Mouse (Mus musculus): ENCODE data around the gene Tmcc2. TPM values are rescaled to one million over a fixed set of nuclear protein-coding genes. Genes with fewer than 3 reads are reported as not detected.

Tmcc2 gene
- polyA plus RNA-seq, 1 experiment from 2014 or later: 2.2 TPM

- TF ChIP-seq CTCF (IDR thresholded peaks at IDR 0.05; ENCODE audit: low read depth): no peak
- H3K9me3 ChIP-seq (ENCODE audit: control insufficient read depth): no peaks in the 10 kb centered on the region
- no peak overlapping the region for H3K4me3 ChIP-seq (ENCODE audit: low read depth, low read length)
- no peaks in the 10 kb centered on the region for H3K36me3 ChIP-seq (ENCODE audit: control insufficient read depth, insufficient read depth)
- 78% methylated on average over 4 of the region's 4 CpGs for WGBS
- ATAC-seq: no peak
- no peaks in the 10 kb centered on the region for H3K4me1 ChIP-seq (replicated peaks; ENCODE audit: control insufficient read depth, insufficient read depth, low read length)
- H3K9ac ChIP-seq (ENCODE audit: low read depth, low read length): no peak overlapping the region
- no peak overlapping the region for H3K4me2 ChIP-seq (replicated peaks; ENCODE audit: low read depth)
- no peak overlapping the region for H3K27ac ChIP-seq (ENCODE audit: low read depth, low read length)
- H3K27me3 ChIP-seq (replicated peaks; ENCODE audit: control insufficient read depth, insufficient read depth, low read length): peaks cover 6% of the 10 kb centered on the region; the same call in 1 of the 2 replicates
Measured at GRCm38 (mm10) chr1:132386266-132386665, 4.8 kb downstream of the Tmcc2 start.

GRCm38 (mm10) chr1:132385711-132386110, 5.4 kb downstream of the Tmcc2 start:
- no peak for TF ChIP-seq CTCF (IDR thresholded peaks at IDR 0.05; ENCODE audit: low read depth)
- Histone ChIP-seq H3K27me3 (replicated peaks; ENCODE audit: control insufficient read depth, insufficient read depth, low read length) (no peaks in the 10 kb centered on the region; the same call in 1 of the 2 replicates), H3K4me3 (ENCODE audit: low read depth, low read length) (no peak overlapping the region), H3K36me3 (ENCODE audit: control insufficient read depth, insufficient read depth) (no peaks in the 10 kb centered on the region), H3K9ac (ENCODE audit: low read depth, low read length) (no peak overlapping the region), H3K4me2 (replicated peaks; ENCODE audit: low read depth) (no peak overlapping the region), H3K4me1 (replicated peaks; ENCODE audit: control insufficient read depth, insufficient read depth, low read length) (no peaks in the 10 kb centered on the region), H3K9me3 (ENCODE audit: control insufficient read depth) (no peaks in the 10 kb centered on the region), H3K27ac (ENCODE audit: low read depth, low read length) (no peak overlapping the region)
- ATAC-seq: no peak
- WGBS: 55% methylated on average over 4 of the region's 4 CpGs

GRCm38 (mm10) chr1:132385266-132385665, 5.8 kb downstream of the Tmcc2 start:
- ATAC-seq: no peak
- Histone ChIP-seq H3K4me2 (replicated peaks; ENCODE audit: low read depth) (no peak overlapping the region), H3K36me3 (ENCODE audit: control insufficient read depth, insufficient read depth) (no peaks in the 10 kb centered on the region), H3K9ac (ENCODE audit: low read depth, low read length) (no peak overlapping the region), H3K4me3 (ENCODE audit: low read depth, low read length) (no peak overlapping the region), H3K27me3 (replicated peaks; ENCODE audit: control insufficient read depth, insufficient read depth, low read length) (no peaks in the 10 kb centered on the region; the same call in 1 of the 2 replicates), H3K4me1 (replicated peaks; ENCODE audit: control insufficient read depth, insufficient read depth, low read length) (no peaks in the 10 kb centered on the region), H3K27ac (ENCODE audit: low read depth, low read length) (no peak overlapping the region), H3K9me3 (ENCODE audit: control insufficient read depth) (no peaks in the 10 kb centered on the region)
- no peak for TF ChIP-seq CTCF (IDR thresholded peaks at IDR 0.05; ENCODE audit: low read depth)
- 51% methylated on average over 14 of the region's 14 CpGs for WGBS

- Histone ChIP-seq H3K9me3 (ENCODE audit: control insufficient read depth) (no peaks in the 10 kb centered on the region), H3K27me3 (replicated peaks; ENCODE audit: control insufficient read depth, insufficient read depth, low read length) (no peaks in the 10 kb centered on the region), H3K36me3 (ENCODE audit: control insufficient read depth, insufficient read depth) (no peaks in the 10 kb centered on the region), H3K4me3 (ENCODE audit: low read depth, low read length) (no peak overlapping the region), H3K27ac (ENCODE audit: low read depth, low read length) (no peak overlapping the region), H3K4me2 (replicated peaks; ENCODE audit: low read depth) (no peak overlapping the region), H3K4me1 (replicated peaks; ENCODE audit: control insufficient read depth, insufficient read depth, low read length) (no peaks in the 10 kb centered on the region), H3K9ac (ENCODE audit: low read depth, low read length) (no peak overlapping the region)
- 89% methylated on average over 8 of the region's 8 CpGs for WGBS
- no peak for TF ChIP-seq CTCF (IDR thresholded peaks at IDR 0.05; ENCODE audit: low read depth)
- no peak for ATAC-seq
Measured at GRCm38 (mm10) chr1:132384001-132384554, 7.0 kb downstream of the Tmcc2 start.

GRCm38 (mm10) chr1:132381929-132382328, 9.2 kb downstream of the Tmcc2 start:
- H3K4me3 ChIP-seq (ENCODE audit: low read depth, low read length): no peak overlapping the region
- no peak for TF ChIP-seq CTCF (IDR thresholded peaks at IDR 0.05; ENCODE audit: low read depth)
- H3K27ac ChIP-seq (ENCODE audit: low read depth, low read length): no peak overlapping the region
- H3K36me3 ChIP-seq (ENCODE audit: control insufficient read depth, insufficient read depth): no peaks in the 10 kb centered on the region; the same call in 1 of the 2 replicates
- no peaks in the 10 kb centered on the region for H3K27me3 ChIP-seq (replicated peaks; ENCODE audit: control insufficient read depth, insufficient read depth, low read length)
- no peaks in the 10 kb centered on the region for H3K9me3 ChIP-seq (ENCODE audit: control insufficient read depth)
- WGBS: 73% methylated on average over 10 of the region's 10 CpGs
- no peak overlapping the region for H3K4me2 ChIP-seq (replicated peaks; ENCODE audit: low read depth)
- no peak overlapping the region for H3K9ac ChIP-seq (ENCODE audit: low read depth, low read length)
- 0 out of 2 replicates have a peak, but pooled peaks cover 5% of the 10 kb centered on the region for H3K4me1 ChIP-seq (replicated peaks; ENCODE audit: control insufficient read depth, insufficient read depth, low read length)
- ATAC-seq: no peak

GRCm38 (mm10) chr1:132380550-132381100, 10.5 kb downstream of the Tmcc2 start:
- ATAC-seq: no peak
- Histone ChIP-seq H3K4me2 (replicated peaks; ENCODE audit: low read depth) (no peak overlapping the region), H3K4me1 (replicated peaks; ENCODE audit: control insufficient read depth, insufficient read depth, low read length) (0 out of 2 replicates have a peak, but pooled peaks cover 5% of the 10 kb centered on the region), H3K27me3 (replicated peaks; ENCODE audit: control insufficient read depth, insufficient read depth, low read length) (no peaks in the 10 kb centered on the region), H3K36me3 (ENCODE audit: control insufficient read depth, insufficient read depth) (no peaks in the 10 kb centered on the region; the same call in 1 of the 2 replicates), H3K4me3 (ENCODE audit: low read depth, low read length) (no peak overlapping the region), H3K9me3 (ENCODE audit: control insufficient read depth) (no peaks in the 10 kb centered on the region), H3K27ac (ENCODE audit: low read depth, low read length) (no peak overlapping the region), H3K9ac (ENCODE audit: low read depth, low read length) (no peak overlapping the region)
- TF ChIP-seq CTCF (IDR thresholded peaks at IDR 0.05; ENCODE audit: low read depth): no peak
- WGBS: 82% methylated on average over 23 of the region's 27 CpGs
